Mouse (Mus musculus): ENCODE results near the gene Serinc5. TPM values are rescaled to one million over a fixed set of nuclear protein-coding genes. Genes with fewer than 3 reads are reported as not detected.

Serinc5 gene
- polyA plus RNA-seq, 1 experiment from 2014 or later, result 12.7 TPM

- H3K9me3 ChIP-seq, result no peaks in the 10 kb centered on the region
- WGBS, result 92% methylated on average over 6 of the region's 6 CpGs
- ATAC-seq (ENCODE audit: low FRiP score, low read depth), result no peak
Measured at GRCm38 (mm10) chr13:92760519-92760918, 149.6 kb downstream of the Serinc5 start.

More at GRCm38 (mm10) chr13:92760519-92760918, 149.6 kb downstream of the Serinc5 start:
- Histone ChIP-seq H3K27me3 (no peaks in the 10 kb centered on the region), H3K4me1 (0 out of 2 replicates have a peak, but pooled peaks cover 2% of the 10 kb centered on the region), H3K4me2 (replicated peaks) (no peak overlapping the region), H3K4me3 (no peak overlapping the region), H3K9ac (replicated peaks) (no peak overlapping the region), H3K36me3 (no peaks in the 10 kb centered on the region), H3K27ac (replicated peaks) (no peak overlapping the region)

Other genes with a start within 250 kb of the Serinc5 start
- 0.26 and 0.34 TPM in 2 replicates for gene Ankrd34b, start 185.2 kb upstream of the Serinc5 start, polyA plus RNA-seq (2016; fragmentation: Nextera tagmentation; extraction: Ambion mirVana)
- gene Fam151b, start 127.1 kb upstream of the Serinc5 start, polyA plus RNA-seq (2016; fragmentation: Nextera tagmentation; extraction: Ambion mirVana), result 0.15 TPM in 1 of 2 replicates, not detected in the other
- 13.9 and 14.0 TPM in 2 replicates for gene Zfyve16, start 80.2 kb upstream of the Serinc5 start, polyA plus RNA-seq (2016; fragmentation: Nextera tagmentation; extraction: Ambion mirVana)
- not detected in 2 replicates for gene Spz1, start 34.9 kb upstream of the Serinc5 start, polyA plus RNA-seq (2016; fragmentation: Nextera tagmentation; extraction: Ambion mirVana)
- gene Thbs4, start 183.7 kb downstream of the Serinc5 start, polyA plus RNA-seq (2016; fragmentation: Nextera tagmentation; extraction: Ambion mirVana), result 4.0 and 4.2 TPM in 2 replicates
- 4.0 and 4.9 TPM in 2 replicates for gene Mtx3, start 233.7 kb downstream of the Serinc5 start, polyA plus RNA-seq (2016; fragmentation: Nextera tagmentation; extraction: Ambion mirVana)